Mouse (Mus musculus): ENCODE results near the gene Zfc3h1.

GRCm38 (mm10) chr10:115465072-115465471, 80.3 kb downstream of the Zfc3h1 start:
- TF ChIP-seq CTCF (IDR thresholded peaks at IDR 0.05) (no peak), EP300 (IDR thresholded peaks at IDR 0.05) (no peak)

Data from lung, postnatal 0 days (tissue).